Mouse (Mus musculus) CD4-positive, CD25-positive, alpha-beta regulatory T cell, adult 2 months (primary cell): ENCODE measurements at regions not wholly inside any gene's neighbourhood (a gene's known extent, or its start where the extent isn't known, plus 50 kb on each side); places are given as distances from the start of the nearest gene placed in this dataset.
A peak's percentile ranks its signal among the peaks of the same experiment; 100 is the strongest.

ENCODE experiments used
- DNase-seq: peaks from one replicate; pipeline ENCODE4 v3.0.0-alpha.2; 2012; ENCODE audit warnings: low read depth, low spot score

- DNase-seq, result no peak
Observed at GRCm38 (mm10) chr10:99580191-99580590, 179.3 kb downstream of the Csl start.

GRCm38 (mm10) chr10:99581074-99581473 lies 178.4 kb downstream of the Csl start:
- DNase-seq, result peak; percentile 75

- no peak for DNase-seq
Observed at GRCm38 (mm10) chr10:99584855-99585254, 174.6 kb downstream of the Csl start.

DNA sequence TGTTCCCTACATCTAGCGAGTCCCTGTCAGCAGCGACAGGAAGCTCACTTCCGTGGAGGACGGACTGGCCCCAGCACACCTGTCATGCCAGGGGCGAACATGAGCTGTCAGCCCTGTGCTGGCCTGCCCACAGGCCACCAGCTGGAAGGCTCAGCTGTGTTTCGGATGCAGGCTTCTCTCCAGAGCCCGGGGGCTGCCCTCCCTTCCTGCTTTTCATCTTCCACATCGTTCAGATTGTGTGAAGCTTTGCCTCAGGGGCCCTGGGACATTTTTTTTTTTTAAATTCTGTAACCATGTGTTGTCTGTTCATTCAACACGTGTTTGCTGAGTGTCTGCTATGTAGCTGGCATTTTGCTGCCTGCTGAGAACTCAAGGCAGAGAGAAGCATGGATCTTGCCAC lies 167.2 kb downstream of the Csl start:
- DNase-seq, result peak; percentile 58

DNA sequence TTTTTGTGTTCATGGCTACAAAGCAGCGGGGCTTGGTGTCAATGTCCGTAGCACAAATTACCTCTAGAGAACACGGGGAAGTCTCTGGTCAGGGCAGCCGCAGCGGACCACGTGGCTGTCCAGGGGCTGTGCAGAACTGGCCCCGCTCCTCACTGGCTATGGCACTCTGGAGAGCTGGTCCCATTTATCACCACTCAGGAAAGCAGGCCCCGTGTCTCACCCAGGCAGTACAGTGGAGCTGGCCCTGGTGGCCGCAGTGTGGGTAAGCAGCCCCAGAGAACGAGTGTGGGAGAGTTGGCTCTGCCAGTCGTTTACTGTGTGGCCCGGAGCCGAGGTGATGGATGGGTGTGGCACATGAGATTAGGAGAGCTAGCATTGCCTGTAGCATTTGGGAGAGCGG lies 163.8 kb downstream of the Csl start:
- DNase-seq, result no peak

GRCm38 (mm10) chr10:99599142-99600120 lies 160.0 kb downstream of the Csl start:
- peak; percentile 78 for DNase-seq

- no peak for DNase-seq
Observed at GRCm38 (mm10) chr10:99602331-99602730, 157.1 kb downstream of the Csl start.

- no peak for DNase-seq
Observed at GRCm38 (mm10) chr10:99604172-99604571, 155.3 kb downstream of the Csl start.

GRCm38 (mm10) chr10:99608477-99608876 lies 151.0 kb downstream of the Csl start:
- DNase-seq, result no peak

DNA sequence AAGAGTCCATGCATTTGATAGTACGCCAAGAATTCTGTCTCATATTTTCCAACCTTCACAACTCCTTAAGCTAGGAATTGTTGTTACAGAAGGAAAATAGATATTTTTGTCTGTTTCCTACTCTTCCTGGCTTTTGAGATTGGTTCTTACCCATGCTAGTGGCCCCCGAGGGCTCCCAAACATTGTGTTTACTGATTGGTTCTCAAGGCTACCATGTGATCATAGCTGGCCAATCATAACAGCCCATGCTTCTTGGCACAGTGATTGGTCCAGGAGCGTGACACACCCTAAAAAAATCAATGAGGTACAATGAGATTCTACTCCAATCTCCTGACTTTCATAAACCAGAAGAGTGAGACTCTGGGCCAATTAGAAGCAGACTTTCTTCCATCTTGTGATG lies 150.0 kb downstream of the Csl start:
- DNase-seq, result no peak

- DNase-seq, result no peak
Observed at GRCm38 (mm10) chr10:99610890-99611289, 148.6 kb downstream of the Csl start.

GRCm38 (mm10) chr10:99614392-99615249 lies 144.8 kb downstream of the Csl start:
- no peak for DNase-seq

DNA sequence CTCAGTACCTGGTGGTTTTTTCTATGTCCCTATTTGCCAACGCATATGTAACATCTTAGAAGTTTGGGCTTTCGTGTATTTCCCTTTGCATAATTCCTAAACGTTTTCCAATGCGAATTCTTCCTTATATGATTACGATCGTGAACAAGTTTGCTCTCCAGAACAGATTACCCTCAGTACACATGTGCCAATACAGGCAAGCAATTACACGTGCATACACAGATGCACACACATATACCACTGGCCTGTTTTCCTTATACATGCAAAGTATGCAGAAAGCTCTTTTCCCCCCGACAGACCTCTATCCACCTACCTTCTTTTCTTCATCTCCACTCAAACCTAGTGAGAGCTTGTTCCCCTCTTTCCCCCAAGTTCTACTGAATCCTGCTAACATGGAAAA lies 144.1 kb downstream of the Csl start:
- DNase-seq, result no peak

GRCm38 (mm10) chr10:99615779-99616178 lies 143.7 kb downstream of the Csl start:
- peak; percentile 94 for DNase-seq

GRCm38 (mm10) chr10:99617623-99618022 lies 141.8 kb downstream of the Csl start:
- no peak for DNase-seq

DNA sequence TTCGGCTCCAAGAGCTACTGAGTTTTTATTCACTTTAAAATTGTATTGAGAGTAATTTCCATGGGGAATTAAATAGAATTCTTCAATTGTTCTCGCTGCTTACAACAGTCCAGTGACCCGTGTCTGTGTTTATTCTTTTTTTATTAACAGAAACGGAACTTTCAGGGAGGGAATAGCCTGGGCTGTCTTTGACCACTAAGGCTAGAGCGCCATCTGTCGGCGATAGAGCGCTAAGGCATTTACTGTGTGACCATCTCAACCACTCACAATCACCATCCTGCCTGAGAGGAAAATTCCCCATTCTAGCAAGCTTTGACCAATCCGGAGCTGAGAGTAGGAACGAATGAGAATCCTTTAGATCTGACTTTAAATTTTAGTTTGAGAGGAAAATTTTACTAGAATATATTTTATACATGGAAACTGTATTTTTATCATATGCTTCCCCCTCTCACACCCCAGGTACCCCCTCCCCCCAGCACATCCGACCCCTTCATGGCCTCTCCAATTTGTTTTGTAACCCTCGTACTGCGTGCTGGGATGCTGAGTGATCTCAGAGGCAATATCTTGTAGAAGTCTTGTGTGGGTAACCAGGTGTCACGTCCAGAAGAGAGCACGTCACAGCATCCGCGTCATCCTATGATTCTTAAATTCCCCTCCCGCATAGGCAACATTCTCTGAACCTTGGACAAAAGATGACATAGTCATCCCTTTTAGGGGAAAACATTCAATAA lies 139.9 kb downstream of the Csl start:
- peak; percentile 83 for DNase-seq

GRCm38 (mm10) chr10:99620489-99620888 lies 139.0 kb downstream of the Csl start:
- DNase-seq, result no peak

GRCm38 (mm10) chr10:99627355-99627754 lies 132.1 kb downstream of the Csl start:
- no peak for DNase-seq

- no peak for DNase-seq
Observed at GRCm38 (mm10) chr10:99632250-99632985, 127.0 kb downstream of the Csl start.

- no peak for DNase-seq
Observed at GRCm38 (mm10) chr10:99635796-99636195, 123.7 kb downstream of the Csl start.

DNA sequence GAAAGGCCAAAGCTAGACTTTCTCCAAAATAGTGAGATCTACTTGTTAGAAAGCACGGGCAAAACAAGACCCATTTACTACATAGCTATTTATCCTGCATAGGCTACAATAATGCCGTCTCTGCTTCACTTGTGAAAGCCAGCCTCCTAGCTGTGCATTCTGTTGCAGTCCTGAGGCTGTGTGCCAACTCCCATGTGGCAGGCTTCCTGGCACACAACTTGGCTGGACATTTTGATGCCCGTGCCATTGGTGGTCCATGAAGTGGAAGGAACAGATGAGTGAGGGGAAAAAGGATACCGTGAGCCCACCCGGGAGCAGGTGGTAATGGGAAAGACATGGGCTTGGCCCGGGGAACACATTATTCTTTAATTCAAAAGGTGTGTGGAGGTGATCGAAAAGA lies 120.4 kb downstream of the Csl start:
- no peak for DNase-seq
